Mouse (Mus musculus): ENCODE data around the gene Cuta. TPM values are rescaled to one million over a fixed set of nuclear protein-coding genes. Genes with fewer than 3 reads are reported as not detected.

Cuta gene
- polyA plus RNA-seq, 1 experiment from 2014 or later = 151 TPM

GRCm38 (mm10) chr17:26970221-26970620, 30.9 kb upstream of the Cuta start:
- Histone ChIP-seq H3K4me2 (replicated peaks) (no peak overlapping the region), H3K9me3 (no peaks in the 10 kb centered on the region), H3K4me1 (peaks cover 37% of the 10 kb centered on the region), H3K27me3 (replicated peaks) (no peaks in the 10 kb centered on the region), H3K36me3 (peaks cover 46% of the 10 kb centered on the region), H3K4me3 (no peak overlapping the region), H3K9ac (no peak overlapping the region), H3K27ac (no peak overlapping the region)
- ATAC-seq (ENCODE audit: low FRiP score, low read depth) = no peak
- WGBS = 82% methylated on average over 10 of the region's 12 CpGs

GRCm38 (mm10) chr17:26969257-26969656, 29.9 kb upstream of the Cuta start:
- Histone ChIP-seq H3K27me3 (replicated peaks) (no peaks in the 10 kb centered on the region), H3K36me3 (peaks cover 48% of the 10 kb centered on the region), H3K27ac (no peak overlapping the region), H3K9ac (no peak overlapping the region), H3K4me3 (no peak overlapping the region), H3K4me2 (replicated peaks) (no peak overlapping the region), H3K9me3 (no peaks in the 10 kb centered on the region), H3K4me1 (peaks cover 28% of the 10 kb centered on the region)
- no peak for ATAC-seq (ENCODE audit: low FRiP score, low read depth)
- WGBS = 91% methylated on average over 6 of the region's 6 CpGs

- no peak for ATAC-seq (ENCODE audit: low FRiP score, low read depth)
- no peaks in the 10 kb centered on the region for H3K9me3 ChIP-seq
- no peak overlapping the region for H3K4me2 ChIP-seq (replicated peaks)
- no peaks in the 10 kb centered on the region for H3K27me3 ChIP-seq (replicated peaks)
- peaks cover 54% of the 10 kb centered on the region for H3K36me3 ChIP-seq
- no peak overlapping the region for H3K9ac ChIP-seq
- H3K27ac ChIP-seq = no peak overlapping the region
- no peak overlapping the region for H3K4me3 ChIP-seq
- peaks cover 19% of the 10 kb centered on the region for H3K4me1 ChIP-seq
- WGBS = 80% methylated on average over 6 of the region's 6 CpGs
These were observed 28.8 kb upstream of the Cuta start for GRCm38 (mm10) chr17:26968200-26968611.

- Histone ChIP-seq H3K4me3 (no peak overlapping the region), H3K9ac (no peak overlapping the region), H3K27ac (no peak overlapping the region), H3K27me3 (replicated peaks) (no peaks in the 10 kb centered on the region), H3K9me3 (no peaks in the 10 kb centered on the region), H3K4me2 (replicated peaks) (no peak overlapping the region), H3K4me1 (peaks cover 17% of the 10 kb centered on the region), H3K36me3 (peaks cover 62% of the 10 kb centered on the region)
- 89% methylated on average over 6 of the region's 6 CpGs for WGBS
- ATAC-seq (ENCODE audit: low FRiP score, low read depth) = no peak
These were observed 28.1 kb upstream of the Cuta start for GRCm38 (mm10) chr17:26967477-26967876.

GRCm38 (mm10) chr17:26966993-26967392, 27.6 kb upstream of the Cuta start:
- peaks cover 12% of the 10 kb centered on the region for H3K4me1 ChIP-seq
- peaks cover 66% of the 10 kb centered on the region for H3K36me3 ChIP-seq
- ATAC-seq (ENCODE audit: low FRiP score, low read depth) = no peak
- no peak overlapping the region for H3K4me3 ChIP-seq
- no peaks in the 10 kb centered on the region for H3K9me3 ChIP-seq
- no peaks in the 10 kb centered on the region for H3K27me3 ChIP-seq (replicated peaks)
- WGBS = 92% methylated on average over 11 of the region's 11 CpGs
- no peak overlapping the region for H3K27ac ChIP-seq
- H3K9ac ChIP-seq = no peak overlapping the region
- no peak overlapping the region for H3K4me2 ChIP-seq (replicated peaks)

GRCm38 (mm10) chr17:26961572-26962240, 22.3 kb upstream of the Cuta start:
- Histone ChIP-seq H3K9ac (no peak overlapping the region), H3K4me3 (no peak overlapping the region), H3K4me1 (no peaks in the 10 kb centered on the region), H3K36me3 (peaks cover 94% of the 10 kb centered on the region), H3K4me2 (replicated peaks) (no peak overlapping the region), H3K27ac (no peak overlapping the region), H3K9me3 (no peaks in the 10 kb centered on the region), H3K27me3 (replicated peaks) (no peaks in the 10 kb centered on the region)
- no peak for ATAC-seq (ENCODE audit: low FRiP score, low read depth)
- 89% methylated on average over 21 of the region's 21 CpGs for WGBS

GRCm38 (mm10) chr17:26959815-26960214, 20.4 kb upstream of the Cuta start:
- Histone ChIP-seq H3K9ac (no peak overlapping the region), H3K4me3 (no peak overlapping the region), H3K36me3 (peaks cover 92% of the 10 kb centered on the region), H3K27ac (no peak overlapping the region), H3K9me3 (no peaks in the 10 kb centered on the region), H3K4me1 (no peaks in the 10 kb centered on the region), H3K27me3 (replicated peaks) (no peaks in the 10 kb centered on the region), H3K4me2 (replicated peaks) (no peak overlapping the region)
- no peak for ATAC-seq (ENCODE audit: low FRiP score, low read depth)
- WGBS = 94% methylated on average over 4 of the region's 4 CpGs

GRCm38 (mm10) chr17:26958880-26959279, 19.5 kb upstream of the Cuta start:
- no peaks in the 10 kb centered on the region for H3K9me3 ChIP-seq
- no peaks in the 10 kb centered on the region for H3K27me3 ChIP-seq (replicated peaks)
- no peak overlapping the region for H3K4me3 ChIP-seq
- H3K4me2 ChIP-seq (replicated peaks) = no peak overlapping the region
- WGBS = 62% methylated on average over 5 of the region's 5 CpGs
- no peak for ATAC-seq (ENCODE audit: low FRiP score, low read depth)
- 0 out of 2 replicates have a peak, but pooled peaks cover 2% of the 10 kb centered on the region for H3K4me1 ChIP-seq
- no peak overlapping the region for H3K9ac ChIP-seq
- peaks cover 87% of the 10 kb centered on the region for H3K36me3 ChIP-seq
- H3K27ac ChIP-seq = no peak overlapping the region

GRCm38 (mm10) chr17:26957872-26958271, 18.5 kb upstream of the Cuta start:
- H3K4me3 ChIP-seq = no peak overlapping the region
- H3K9ac ChIP-seq = no peak overlapping the region
- H3K4me1 ChIP-seq = peaks cover 12% of the 10 kb centered on the region
- WGBS = 92% methylated on average over 5 of the region's 5 CpGs
- no peak overlapping the region for H3K4me2 ChIP-seq (replicated peaks)
- no peak for ATAC-seq (ENCODE audit: low FRiP score, low read depth)
- peaks cover 6% of the 10 kb centered on the region; the same call in 1 of the 2 replicates for H3K27me3 ChIP-seq (replicated peaks)
- peaks cover 81% of the 10 kb centered on the region for H3K36me3 ChIP-seq
- no peak overlapping the region for H3K27ac ChIP-seq
- H3K9me3 ChIP-seq = no peaks in the 10 kb centered on the region

GRCm38 (mm10) chr17:26956895-26957294, 17.5 kb upstream of the Cuta start:
- WGBS = 92% methylated on average over 18 of the region's 18 CpGs
- Histone ChIP-seq H3K9ac (no peak overlapping the region), H3K9me3 (no peaks in the 10 kb centered on the region), H3K27me3 (replicated peaks) (peaks cover 6% of the 10 kb centered on the region; the same call in 1 of the 2 replicates), H3K36me3 (peaks cover 71% of the 10 kb centered on the region), H3K27ac (no peak overlapping the region), H3K4me2 (replicated peaks) (no peak overlapping the region), H3K4me1 (peaks cover 22% of the 10 kb centered on the region), H3K4me3 (no peak overlapping the region)
- no peak for ATAC-seq (ENCODE audit: low FRiP score, low read depth)

- Histone ChIP-seq H3K27ac (no peak overlapping the region), H3K27me3 (replicated peaks) (peaks cover 6% of the 10 kb centered on the region; the same call in 1 of the 2 replicates), H3K36me3 (peaks cover 65% of the 10 kb centered on the region), H3K4me1 (peaks cover 28% of the 10 kb centered on the region), H3K9me3 (no peaks in the 10 kb centered on the region), H3K4me3 (no peak overlapping the region), H3K4me2 (replicated peaks) (no peak overlapping the region), H3K9ac (no peak overlapping the region)
- ATAC-seq (ENCODE audit: low FRiP score, low read depth) = no peak
- WGBS = 87% methylated on average over 5 of the region's 5 CpGs
These were observed 16.9 kb upstream of the Cuta start for GRCm38 (mm10) chr17:26956309-26956708.

GRCm38 (mm10) chr17:26953726-26954125, 14.4 kb upstream of the Cuta start:
- ATAC-seq (ENCODE audit: low FRiP score, low read depth) = no peak
- WGBS = 17% methylated on average over 16 of the region's 16 CpGs
- Histone ChIP-seq H3K36me3 (peaks cover 40% of the 10 kb centered on the region), H3K27me3 (replicated peaks) (peaks cover 6% of the 10 kb centered on the region; the same call in 1 of the 2 replicates), H3K4me2 (replicated peaks) (peak overlapping the region; percentile 100), H3K9ac (peak overlapping the region; percentile 65), H3K4me3 (peak overlapping the region; percentile 22), H3K27ac (no peak overlapping the region), H3K4me1 (peaks cover 54% of the 10 kb centered on the region), H3K9me3 (no peaks in the 10 kb centered on the region)

- Histone ChIP-seq H3K9me3 (no peaks in the 10 kb centered on the region), H3K4me1 (peaks cover 59% of the 10 kb centered on the region), H3K27ac (0 out of 2 replicates have a peak overlapping the region, but pooled peaks have one; percentile 32), H3K4me2 (replicated peaks) (peak overlapping the region; percentile 100), H3K4me3 (peak overlapping the region; percentile 40), H3K27me3 (replicated peaks) (peaks cover 6% of the 10 kb centered on the region; the same call in 1 of the 2 replicates), H3K36me3 (peaks cover 35% of the 10 kb centered on the region), H3K9ac (peak overlapping the region; percentile 65)
- WGBS = 28% methylated on average over 6 of the region's 6 CpGs
- no peak for ATAC-seq (ENCODE audit: low FRiP score, low read depth)
These were observed 13.8 kb upstream of the Cuta start for GRCm38 (mm10) chr17:26953201-26953600.
